Mouse (Mus musculus): ENCODE data around the gene Fadd.

The Fadd gene

DNA sequence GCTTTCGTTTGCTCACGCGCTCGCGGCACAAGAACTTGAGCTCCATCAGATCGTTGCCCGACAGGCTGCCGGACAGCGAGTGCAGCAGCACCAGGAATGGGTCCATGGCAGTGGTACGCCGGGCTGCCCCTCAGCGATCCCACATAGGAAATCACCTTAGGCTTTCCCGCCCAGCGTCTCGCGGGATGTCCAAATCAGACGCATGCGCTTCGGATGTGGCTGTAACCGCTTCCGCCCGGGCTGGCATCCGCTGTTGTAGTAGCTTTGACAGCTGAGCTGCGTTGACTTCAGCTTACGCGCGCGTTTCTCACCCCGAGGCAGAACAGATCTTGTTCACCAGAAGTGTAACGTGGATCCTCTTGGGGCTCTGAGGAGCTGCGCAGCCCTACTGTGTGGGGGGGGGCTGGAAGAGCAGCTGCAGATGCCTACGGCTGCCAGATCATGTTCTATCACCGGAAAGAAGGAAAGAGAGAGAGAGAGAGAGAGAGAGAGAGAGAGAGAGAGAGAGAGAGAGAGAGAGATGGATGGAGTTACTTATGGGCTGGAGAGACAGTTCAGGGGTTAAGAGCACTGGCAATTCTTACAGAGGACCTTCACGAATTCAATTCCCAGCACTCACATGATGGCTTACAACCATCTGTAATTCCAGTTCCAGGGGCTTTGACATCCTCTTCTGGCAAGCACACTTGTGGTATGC, at the start of gene Fadd:
Fadd (minus strand) TSS at position 180 of the 697 bp plus-strand sequence.
- DNase-seq (ENCODE audit: extremely low spot score): peak; percentile 96

DNA sequence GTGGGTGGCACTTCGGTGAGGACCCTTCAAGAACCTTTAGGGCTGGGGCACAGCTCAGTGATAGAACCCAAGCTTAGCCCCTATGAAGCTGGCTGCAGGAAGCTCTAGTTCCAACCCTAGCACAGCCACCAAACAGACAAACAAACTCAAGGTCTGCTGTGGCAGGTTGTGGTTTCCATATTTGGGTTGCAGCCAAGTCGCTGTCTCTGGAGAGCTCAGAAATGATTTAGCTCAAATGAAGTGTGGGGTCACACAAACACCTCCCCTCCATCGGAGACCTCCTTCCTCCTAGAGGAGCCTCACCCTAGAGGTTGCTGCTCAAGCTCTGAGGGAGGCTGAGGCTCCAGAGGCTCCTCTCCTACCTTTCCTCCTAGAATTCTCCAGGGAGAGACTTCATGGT, 48.4 kb upstream of the Fadd start:
- DNase-seq (ENCODE audit: extremely low spot score): no peak

DNA sequence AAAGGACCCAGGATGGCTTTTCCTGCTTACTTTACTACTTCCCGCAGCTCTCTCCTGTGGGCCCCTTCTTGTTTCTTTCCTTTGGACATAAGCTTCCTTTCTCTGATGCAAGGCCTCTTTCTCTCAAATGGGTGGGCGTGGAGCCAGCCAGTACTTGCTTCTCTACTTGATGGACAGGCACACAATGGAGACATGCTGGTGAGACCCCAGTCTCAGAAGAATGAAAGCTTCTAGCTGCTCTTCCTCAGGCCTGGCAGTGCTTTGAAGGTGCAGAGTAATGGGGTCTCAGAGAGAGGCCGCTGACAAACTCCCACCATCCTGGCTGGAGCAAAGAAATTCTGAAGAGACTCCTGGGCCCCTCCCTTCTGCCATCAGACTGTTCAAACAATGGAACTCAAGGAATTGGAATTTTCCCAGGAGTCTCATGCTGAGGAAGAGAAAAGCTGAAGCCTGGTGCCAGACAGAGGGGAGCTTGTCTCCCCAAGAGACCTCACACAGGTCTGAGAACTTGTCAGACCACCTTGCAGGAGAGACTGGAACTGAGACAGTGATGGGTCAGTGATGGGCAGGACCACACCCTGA, 46.2 kb upstream of the Fadd start:
- DNase-seq (ENCODE audit: extremely low spot score): peak; percentile 68

DNA sequence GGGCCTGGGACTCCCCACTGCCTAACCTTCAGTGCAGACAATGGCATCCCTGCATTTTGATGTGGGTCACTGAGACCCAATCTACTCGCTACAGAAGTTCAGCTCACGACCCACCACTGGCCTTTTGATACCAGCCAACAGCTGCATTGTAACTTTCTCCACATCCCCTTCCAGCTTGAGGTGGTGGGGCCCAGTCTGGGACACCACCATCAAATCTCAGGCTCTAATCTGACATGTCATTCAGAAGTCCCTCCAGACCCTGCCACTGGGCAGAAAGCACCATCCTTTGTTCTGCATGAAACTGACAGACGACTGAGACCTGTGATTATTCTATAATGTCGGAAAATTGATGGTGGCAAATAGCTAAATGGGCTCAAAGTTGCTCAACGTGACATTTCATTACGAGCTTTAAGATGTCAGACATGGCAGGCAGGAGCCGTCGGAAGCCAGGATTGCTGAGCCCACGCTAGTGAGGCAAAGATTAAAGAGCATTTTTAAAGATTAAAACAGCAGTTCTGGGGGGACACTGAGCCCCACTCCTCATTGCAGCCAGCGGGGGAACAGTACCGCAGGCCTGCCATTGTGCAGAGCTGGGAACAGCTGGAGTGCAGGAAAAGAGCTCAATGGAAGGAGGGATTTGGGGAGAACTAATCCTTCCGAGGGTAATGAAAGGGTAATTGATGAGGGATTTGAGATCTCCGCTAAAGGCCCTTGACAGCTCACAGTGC, 45.5 kb upstream of the Fadd start:
- DNase-seq (ENCODE audit: extremely low spot score): peak; percentile 63

DNA sequence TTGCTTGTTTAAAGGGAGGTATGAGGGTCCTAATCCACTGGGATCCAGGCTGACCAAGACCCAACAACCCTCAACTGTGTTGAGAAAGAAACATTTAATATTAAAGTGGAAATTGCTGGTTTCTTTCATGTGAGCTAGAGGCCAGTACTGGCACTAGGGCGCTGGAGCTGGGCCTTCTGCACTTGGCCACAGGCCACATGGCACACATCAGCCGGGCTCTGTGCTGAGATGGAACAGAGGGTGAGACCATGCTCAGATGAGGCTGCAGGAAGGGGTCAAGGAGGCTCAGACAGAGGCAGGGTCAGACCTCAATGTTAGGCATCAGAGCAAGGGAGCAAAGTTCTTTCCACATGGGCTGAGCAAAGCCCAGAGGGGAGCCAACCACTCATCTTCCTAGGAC, 43.8 kb upstream of the Fadd start:
- DNase-seq (ENCODE audit: extremely low spot score): no peak

DNA sequence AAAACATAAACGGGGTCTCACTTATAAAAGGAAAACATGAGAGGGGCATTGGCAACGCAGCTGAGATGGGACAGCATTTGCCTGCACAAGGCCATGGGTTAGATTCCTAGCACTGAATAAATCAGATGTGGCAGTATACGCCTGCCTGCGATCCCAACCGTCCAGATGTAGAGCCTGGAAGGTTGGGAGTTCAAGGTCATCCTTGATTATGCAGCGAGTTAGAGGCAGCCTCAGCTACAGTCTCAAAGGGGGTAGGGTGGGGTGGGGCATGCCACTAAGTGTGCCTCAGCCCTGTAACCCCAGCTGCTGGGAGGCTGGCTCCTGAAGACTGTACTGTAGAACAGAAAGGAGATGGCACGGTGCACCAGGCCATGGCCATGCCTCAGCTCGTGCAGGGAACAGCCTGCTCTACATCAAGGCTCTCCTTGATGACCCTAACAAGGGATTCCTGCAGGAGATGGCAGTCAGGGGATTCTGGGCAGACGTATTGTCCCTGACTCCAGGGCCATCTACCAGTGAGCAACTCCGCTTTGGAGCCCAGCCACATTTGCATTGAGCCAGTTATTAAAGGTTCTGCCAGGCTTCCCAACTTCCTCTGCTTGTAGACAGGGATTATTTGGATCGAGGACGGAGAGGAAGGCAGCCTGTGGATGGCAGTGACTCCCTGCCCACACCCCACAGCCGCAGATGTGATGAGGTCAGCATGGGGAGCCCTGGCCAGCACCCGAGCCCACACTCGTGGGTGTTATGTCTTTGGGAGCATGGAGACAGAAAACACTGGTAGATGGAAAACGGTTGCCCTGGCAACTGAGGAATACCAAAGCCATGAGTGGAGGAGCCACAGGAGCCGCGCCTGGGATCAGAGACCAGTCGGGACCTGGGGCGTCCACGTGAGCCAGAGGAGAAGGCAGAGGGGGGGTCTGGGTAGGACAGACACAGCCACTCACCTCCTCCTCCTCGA, 38.7 kb upstream of the Fadd start:
- no peak for DNase-seq (ENCODE audit: extremely low spot score)

DNA sequence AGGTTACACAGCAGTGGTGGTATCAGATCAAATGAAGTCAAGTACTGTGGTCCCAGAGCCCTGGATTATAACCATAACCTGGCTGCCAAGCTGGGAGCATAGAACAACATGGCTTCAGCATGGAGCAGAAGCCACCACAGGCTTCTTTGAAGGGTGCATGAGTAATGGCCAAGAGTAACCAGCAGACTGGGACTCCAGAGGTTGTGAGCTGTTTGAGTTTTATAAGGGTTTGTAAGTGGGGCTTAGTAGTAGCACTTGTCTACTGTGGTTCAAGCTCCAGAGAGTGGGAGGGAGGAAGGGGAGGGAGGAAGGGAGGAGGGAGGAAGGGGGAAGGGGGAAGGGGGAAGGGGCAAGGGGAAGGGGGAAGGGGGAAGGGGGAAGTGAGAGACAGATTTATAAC, 38.1 kb upstream of the Fadd start:
- no peak for DNase-seq (ENCODE audit: extremely low spot score)

DNA sequence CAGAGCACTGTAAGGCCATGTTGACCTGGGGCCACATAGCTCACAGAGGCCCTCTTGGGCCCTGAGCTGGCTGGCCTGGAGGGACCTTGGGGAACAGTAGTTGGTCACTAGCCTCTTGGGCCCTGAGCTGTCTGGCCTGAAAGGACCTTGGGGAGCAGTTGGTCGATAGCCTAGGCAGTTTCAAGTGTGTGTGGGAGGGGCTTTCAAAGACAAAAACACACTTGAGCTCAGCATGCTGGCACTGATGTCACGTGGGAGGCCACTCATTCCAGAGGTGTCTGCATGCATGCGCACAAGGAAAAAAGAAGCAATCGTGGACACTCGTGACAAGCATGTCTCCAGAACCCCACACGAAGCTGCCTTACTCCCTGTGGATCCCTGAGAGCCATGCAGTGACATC, 33.1 kb upstream of the Fadd start:
- no peak for DNase-seq (ENCODE audit: extremely low spot score)

DNA sequence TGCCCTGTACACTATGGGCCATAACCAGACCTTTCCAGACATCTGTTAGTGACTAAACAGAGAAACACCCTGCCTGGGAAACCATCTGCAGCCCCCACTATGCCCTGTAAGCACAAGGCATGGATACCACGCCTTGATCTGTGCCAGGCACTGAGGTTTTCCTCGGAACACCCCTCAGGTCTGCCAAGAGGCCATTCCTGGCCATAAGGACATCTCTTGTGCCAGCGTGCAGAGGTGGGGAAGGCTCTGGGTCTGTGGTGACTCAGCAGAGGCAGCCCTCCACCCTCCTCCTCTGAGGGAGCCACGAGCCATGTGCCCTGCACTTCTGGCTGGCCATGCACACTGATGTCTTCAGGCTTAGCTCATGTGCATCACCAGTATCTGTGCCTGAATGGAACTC, 30.6 kb upstream of the Fadd start:
- DNase-seq (ENCODE audit: extremely low spot score): no peak

DNA sequence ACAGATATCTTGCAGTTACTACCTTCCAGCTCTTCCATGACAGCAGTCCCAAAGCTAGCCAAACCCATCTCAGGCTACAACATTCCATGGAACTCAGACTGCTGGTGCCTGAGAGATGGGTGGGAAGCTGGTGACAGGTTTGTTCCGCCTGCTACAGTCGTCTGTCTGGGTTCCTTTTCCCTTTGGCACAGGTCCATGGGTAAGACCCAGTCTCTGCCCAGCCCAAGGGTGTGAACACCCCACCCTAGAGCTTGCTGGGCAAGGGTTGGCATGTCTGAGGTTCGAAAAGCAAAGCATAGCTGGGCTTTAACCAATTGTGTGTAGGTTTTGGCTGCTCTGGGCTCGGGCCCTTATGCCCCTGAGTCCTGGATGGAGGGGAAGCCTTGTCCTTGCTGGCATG, 30.1 kb upstream of the Fadd start:
- no peak for DNase-seq (ENCODE audit: extremely low spot score)

DNA sequence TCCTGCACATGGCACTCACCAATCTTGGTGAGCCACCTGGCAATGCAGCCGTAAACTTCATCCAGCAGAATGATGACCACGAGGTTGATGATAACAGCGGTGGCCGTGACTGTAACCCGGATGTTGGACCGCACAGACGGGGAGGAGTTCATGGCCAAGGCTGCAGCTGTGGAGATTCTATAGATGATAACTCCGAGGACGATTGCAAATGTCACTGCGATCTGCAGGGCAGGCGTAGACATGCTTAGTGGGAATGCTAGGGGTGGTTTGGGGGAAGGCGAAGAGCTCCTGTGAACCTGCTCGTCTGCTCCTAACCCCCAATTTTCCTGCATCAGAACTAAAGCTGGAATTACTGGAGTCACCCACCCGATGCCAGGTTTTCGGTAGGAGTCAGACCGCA, 29.3 kb upstream of the Fadd start:
- DNase-seq (ENCODE audit: extremely low spot score): no peak

DNA sequence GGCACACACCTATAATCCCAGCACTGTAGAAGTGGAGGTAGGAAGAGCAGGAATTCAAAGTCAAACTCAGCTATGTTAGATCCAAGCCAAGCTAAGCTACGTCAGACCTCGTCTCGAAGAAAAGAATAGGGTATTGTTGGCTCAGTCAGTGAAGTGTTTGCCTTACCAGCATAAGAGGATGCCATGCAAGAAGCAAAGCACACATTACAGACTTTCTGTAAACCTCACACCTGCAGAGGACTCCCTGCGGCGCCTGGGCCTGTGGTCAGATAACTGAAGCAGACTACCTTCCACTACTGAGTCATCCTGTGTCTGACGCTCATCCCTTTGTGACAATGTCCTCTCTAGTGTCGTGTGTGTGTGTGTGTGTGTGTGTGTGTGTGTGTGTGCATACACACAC, 27.3 kb upstream of the Fadd start:
- no peak for DNase-seq (ENCODE audit: extremely low spot score)

DNA sequence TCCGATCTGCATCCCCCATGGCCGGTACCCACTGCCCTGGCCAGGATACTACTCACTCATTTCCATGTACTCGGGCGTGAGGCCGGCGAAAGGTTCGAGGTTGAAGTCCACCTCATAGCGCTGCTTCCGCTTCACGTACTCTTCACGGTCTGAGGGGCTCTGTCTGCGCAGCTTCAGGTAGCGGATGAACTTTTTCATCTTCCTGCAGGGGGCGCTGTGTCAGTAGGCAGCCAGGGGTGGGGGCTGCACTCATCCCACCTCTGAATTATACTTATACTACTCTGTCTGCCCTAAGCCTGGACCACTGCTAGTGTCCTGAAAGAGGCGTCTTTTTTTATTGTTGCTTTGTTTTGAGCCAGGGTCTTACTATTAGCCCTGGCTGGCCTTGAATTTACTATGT, 25.6 kb upstream of the Fadd start:
- no peak for DNase-seq (ENCODE audit: extremely low spot score)

DNA sequence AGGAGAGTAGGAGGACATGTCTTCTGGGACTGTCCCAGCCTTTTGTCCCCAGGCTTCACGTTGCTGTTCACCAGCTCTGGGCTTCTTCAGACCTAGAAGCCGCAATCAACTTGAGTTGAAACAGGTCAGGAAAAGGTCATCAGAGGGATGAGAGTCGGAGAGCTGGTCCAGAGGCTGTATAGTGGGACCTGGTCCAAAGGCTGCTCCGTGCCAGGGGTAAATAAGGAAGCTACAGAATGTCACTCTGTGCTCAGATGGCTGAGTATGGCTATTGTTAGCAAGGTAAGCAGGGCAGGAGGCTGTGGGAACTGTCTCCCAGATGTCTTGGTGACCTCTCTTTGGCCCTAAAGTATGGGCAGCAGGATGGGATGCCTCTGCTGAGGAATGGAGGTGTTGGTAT, 22.5 kb upstream of the Fadd start:
- no peak for DNase-seq (ENCODE audit: extremely low spot score)

DNA sequence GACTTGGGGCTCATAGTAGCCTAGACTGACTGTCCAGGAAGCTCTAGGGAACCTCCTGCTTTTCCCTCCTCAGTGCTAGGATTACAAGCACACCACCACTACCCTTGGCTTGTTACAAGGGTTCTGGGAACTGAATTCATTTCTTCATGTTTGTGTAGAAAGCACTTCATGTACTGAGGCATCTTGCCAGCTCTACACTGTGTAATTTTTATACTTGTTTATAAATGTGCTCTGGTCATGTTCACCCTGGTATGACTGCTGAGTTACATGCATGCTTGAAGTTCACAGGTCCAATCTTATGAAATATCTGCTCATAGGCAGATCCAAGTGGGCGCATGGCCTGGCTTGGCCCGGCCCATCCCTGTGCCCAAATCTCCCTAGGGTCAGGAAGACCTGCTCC, 22.0 kb upstream of the Fadd start:
- DNase-seq (ENCODE audit: extremely low spot score): no peak

DNA sequence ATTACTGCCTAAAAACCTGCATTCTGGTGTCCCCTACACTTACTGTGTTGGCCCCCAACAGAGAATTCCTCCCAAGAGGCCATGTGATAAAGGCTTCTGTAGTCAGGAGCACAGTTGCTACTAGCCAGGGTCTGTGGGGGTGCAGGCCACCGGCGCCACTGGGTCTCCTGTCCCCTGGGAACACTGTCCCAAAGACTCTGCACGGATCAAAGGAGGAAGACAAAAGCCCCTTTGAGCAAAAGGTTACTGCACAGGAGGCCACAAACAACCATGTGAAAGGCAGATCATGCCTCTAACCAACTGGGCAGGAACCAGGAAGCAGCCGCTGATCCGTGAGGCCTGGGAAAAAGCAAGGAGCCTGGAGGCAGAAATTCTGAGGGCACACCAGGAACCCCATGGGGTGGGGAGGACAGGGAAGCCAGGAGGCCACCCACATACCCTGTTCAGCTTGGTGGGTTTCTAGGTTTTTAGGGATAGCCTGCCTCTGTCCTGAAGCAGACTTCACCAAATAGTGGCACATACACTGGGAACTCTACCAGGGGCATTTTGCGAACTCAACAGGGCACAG, 18.2 kb upstream of the Fadd start:
- no peak for DNase-seq (ENCODE audit: extremely low spot score)

DNA sequence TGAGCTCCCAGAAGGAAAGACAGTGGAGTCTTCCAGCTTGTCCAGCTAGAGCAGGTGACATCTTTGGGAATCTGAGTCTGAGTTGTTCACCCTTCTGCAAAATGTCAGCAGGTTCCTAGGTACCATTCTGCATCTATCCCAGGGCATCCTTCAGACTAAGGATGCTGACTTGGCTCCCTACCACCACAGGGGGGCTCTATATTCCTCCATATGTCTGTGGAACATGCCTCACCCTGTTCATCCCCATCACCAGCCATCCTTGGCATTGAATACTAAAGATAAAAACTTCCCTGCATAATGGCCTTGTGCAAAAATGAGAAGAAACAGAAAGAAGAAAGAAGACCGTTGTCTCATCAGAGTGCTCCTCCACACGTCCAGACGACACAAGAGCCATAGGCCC, 7.2 kb upstream of the Fadd start:
- no peak for DNase-seq (ENCODE audit: extremely low spot score)

DNA sequence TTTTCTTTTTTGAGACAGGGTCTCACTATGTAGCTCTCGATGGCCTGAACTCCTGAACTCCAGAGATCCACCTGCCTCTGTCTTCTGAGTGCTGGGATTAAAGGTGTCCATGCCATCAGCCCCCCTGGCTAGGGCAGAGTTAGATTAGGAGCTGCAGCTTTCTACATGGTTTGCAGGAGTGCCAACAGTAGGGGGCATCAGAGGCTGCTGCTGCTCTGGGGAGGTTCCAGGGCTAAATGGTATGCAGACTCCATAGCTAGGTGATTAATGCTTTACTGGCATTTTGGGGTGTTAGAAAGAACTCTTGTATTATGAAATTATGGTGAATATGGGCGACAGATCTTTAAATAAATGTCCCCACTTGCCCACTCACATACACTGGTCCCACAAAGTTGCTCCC, 5.0 kb upstream of the Fadd start:
- no peak for DNase-seq (ENCODE audit: extremely low spot score)

DNA sequence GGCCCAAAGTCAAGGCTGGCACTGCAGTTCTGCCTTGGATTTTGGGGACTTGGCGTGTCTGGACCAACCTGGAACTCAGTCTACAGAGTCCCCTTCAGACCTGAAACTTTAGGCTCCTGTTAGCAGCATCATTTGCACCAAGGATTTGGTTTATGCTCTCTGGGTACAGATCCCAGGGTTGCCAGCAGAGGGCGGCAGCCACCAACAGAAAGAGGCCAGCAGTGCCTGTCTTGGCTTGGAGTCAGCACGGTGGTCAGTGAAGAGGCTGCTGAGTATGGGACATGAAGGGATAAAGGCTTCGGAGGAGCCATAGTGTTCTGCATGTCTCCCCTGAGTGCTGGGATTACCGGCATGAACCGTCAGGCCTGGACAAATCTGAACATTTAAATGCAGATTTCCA, 3.4 kb upstream of the Fadd start:
- peak; percentile 88 for DNase-seq (ENCODE audit: extremely low spot score)

DNA sequence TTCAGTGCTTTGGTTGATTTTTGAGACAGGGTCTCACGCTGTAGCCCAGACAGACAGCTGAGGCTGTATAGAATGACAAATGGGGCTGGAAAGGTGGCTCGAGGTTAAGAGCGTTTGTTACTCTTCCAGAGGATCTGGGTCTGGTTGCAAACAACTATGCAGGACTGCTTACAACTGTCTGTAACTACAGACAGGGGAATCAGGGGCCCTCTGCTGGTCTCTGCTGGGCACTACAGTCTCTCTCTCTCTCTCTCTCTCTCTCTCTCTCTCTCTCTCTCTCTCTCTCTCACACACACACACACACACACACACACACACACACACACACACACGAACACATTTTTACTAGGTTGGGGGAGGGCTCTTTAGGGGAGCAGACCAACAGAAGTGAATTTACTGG, 1.4 kb upstream of the Fadd start:
- DNase-seq (ENCODE audit: extremely low spot score): peak; percentile 54

DNA sequence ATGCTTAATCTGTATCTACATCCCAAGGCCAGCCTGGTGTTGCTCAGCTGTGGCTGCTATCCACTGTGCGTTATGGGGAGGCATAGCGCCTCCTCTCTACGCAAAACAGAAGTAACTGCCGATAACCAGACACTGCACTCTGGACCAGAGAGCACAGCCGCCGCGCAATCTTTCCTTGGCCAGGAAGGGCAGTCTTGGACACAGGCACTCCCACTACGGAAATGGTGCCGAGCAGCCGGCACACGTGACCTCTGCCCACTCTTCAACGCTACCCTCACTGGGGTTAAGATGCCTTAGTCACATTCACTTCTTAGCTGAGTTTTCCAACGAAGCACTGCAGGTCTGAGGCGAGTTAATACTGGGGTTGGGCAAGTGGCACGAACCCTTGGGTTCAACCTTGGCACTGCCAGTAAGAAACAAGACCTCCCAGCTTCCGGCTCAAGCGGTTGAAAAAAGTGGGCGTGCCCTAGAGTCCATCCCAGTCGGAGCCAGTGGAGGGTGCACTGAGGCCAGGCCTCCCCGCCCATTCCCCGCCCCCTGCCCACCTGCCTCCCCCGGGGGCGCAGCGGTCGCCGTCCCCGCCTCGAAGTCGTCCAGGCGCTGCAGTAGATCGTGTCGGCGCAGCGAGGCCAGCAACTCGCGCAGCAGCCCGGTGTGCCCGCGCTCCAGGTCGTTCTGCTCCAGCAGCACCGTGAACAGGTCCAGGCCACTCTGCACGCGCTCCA, 542 bp downstream of the Fadd start:
- peak; percentile 90 for DNase-seq (ENCODE audit: extremely low spot score)

Measured in embryo, embryonic 9.5 days (tissue).